In genomic region chr8:117360172-117360930, GRCm38 (mm10) we compare ENCODE assay signal across 16 mouse cellular contexts.
DNase-seq lines count a peak whose midpoint lies in the region; ATAC-seq lines count a peak whose summit lies in the region.
"Had no signal": no experiment of that assay in that cellular context is flagged by ENCODE, and none has a peak within 500 bp of the region (broad histone marks: within the 10 kb centered on the region; RNA-seq: fewer than 3 reads in every experiment).

No protein-coding gene starts in this region.

- H3K9ac ChIP-seq in liver, embryonic 12.5 days = peak overlapping the region; percentile 18; the same call in 1 of the 2 replicates
- H3K9ac ChIP-seq: embryonic facial prominence, embryonic 12.5 days; forebrain, postnatal 0 days; midbrain, embryonic 15.5 days had no signal

- H3K9me3 ChIP-seq in megakaryocyte, embryonic 14.5 days = no peaks in the 10 kb centered on the region
- no peaks in the 10 kb centered on the region for H3K9me3 ChIP-seq in erythroblast, embryonic 14.5 days (ENCODE audit: control insufficient read depth, low read length)
- H3K9me3 ChIP-seq in liver, embryonic 12.5 days (replicated peaks) = no peaks in the 10 kb centered on the region
- H3K9me3 ChIP-seq: embryonic facial prominence, embryonic 12.5 days; heart, embryonic 10.5 days; hindbrain, embryonic 10.5 days; midbrain, embryonic 15.5 days had no signal

- H3K4me1 ChIP-seq in megakaryocyte, embryonic 14.5 days = peaks cover 100% of the 10 kb centered on the region
- H3K4me1 ChIP-seq in erythroblast, embryonic 14.5 days (ENCODE audit: control insufficient read depth) = peaks cover 73% of the 10 kb centered on the region
- peaks cover 84% of the 10 kb centered on the region for H3K4me1 ChIP-seq in liver, embryonic 12.5 days

- H3K4me2 ChIP-seq in liver, embryonic 12.5 days = peak overlapping the region; percentile 43
- H3K4me2 ChIP-seq: embryonic facial prominence, embryonic 12.5 days; midbrain, embryonic 15.5 days had no signal

- 56% methylated on average over 3 of the region's 3 CpGs for WGBS in liver, embryonic 12.5 days (ENCODE audit: insufficient replicate concordance)

- H3K27ac ChIP-seq in liver, embryonic 12.5 days = peak overlapping the region; percentile 71
- H3K27ac ChIP-seq: embryonic facial prominence, embryonic 12.5 days; hindbrain, embryonic 10.5 days; midbrain, embryonic 15.5 days had no signal

- no peaks in the 10 kb centered on the region for H3K27me3 ChIP-seq in megakaryocyte, embryonic 14.5 days (replicated peaks)
- no peaks in the 10 kb centered on the region for H3K27me3 ChIP-seq in erythroblast, embryonic 14.5 days (ENCODE audit: control insufficient read depth)
- no peaks in the 10 kb centered on the region for H3K27me3 ChIP-seq in liver, embryonic 12.5 days (replicated peaks)
- H3K27me3 ChIP-seq: embryonic facial prominence, embryonic 12.5 days; midbrain, embryonic 15.5 days had no signal

- H3K4me3 ChIP-seq in megakaryocyte, embryonic 14.5 days (replicated peaks) = peak overlapping the region; percentile 24
- peak overlapping the region; percentile 20 for H3K4me3 ChIP-seq in erythroblast, embryonic 14.5 days (replicated peaks)
- H3K4me3 ChIP-seq in liver, embryonic 12.5 days = no peak overlapping the region
- H3K4me3 ChIP-seq: embryonic facial prominence, embryonic 12.5 days; heart, embryonic 10.5 days; hindbrain, embryonic 10.5 days; midbrain, embryonic 15.5 days had no signal

- peaks cover 73% of the 10 kb centered on the region for H3K36me3 ChIP-seq in megakaryocyte, embryonic 14.5 days (replicated peaks; ENCODE audit: low read length)
- H3K36me3 ChIP-seq in erythroblast, embryonic 14.5 days (ENCODE audit: control insufficient read depth) = peaks cover 44% of the 10 kb centered on the region
- H3K36me3 ChIP-seq in liver, embryonic 12.5 days = 0 out of 2 replicates have a peak, but pooled peaks cover 11% of the 10 kb centered on the region
- H3K36me3 ChIP-seq: embryonic facial prominence, embryonic 12.5 days; midbrain, embryonic 15.5 days had no signal

- no peak for DNase-seq in lung, adult 18-20 months
- DNase-seq in right cerebral cortex, postnatal 36 days (ENCODE audit: low spot score in 2 of 2) = no peak
- DNase-seq: adrenal gland, adult 2 months; cerebellum, adult 9-11 months; forebrain, postnatal 0 days; thymus, postnatal 36 days had no signal

- no peak for ATAC-seq in megakaryocyte, adult 5-6 weeks (ENCODE audit: poor library complexity, severe bottlenecking)
- ATAC-seq in liver, embryonic 12.5 days = peak; percentile 91
- ATAC-seq in megakaryocyte-erythroid progenitor cell, adult 5-6 weeks (replicated peaks; ENCODE audit: low FRiP score, low TSS enrichment, poor library complexity, severe bottlenecking) = peak; percentile 80
- ATAC-seq: forebrain, postnatal 0 days; lung, postnatal 0 days; midbrain, embryonic 15.5 days had no signal
